Mouse (Mus musculus) forebrain, embryonic 13.5 days (tissue): ENCODE measurements around the gene Tbc1d16. TPM values are rescaled to one million over a fixed set of nuclear protein-coding genes. Genes with fewer than 3 reads are reported as not detected.
A peak's percentile ranks its signal among the peaks of the same experiment; 100 is the strongest.

Experiments
- ATAC-seq: fragments of 200-750 bp; cut with Nextera tagmentation; 2 replicates; pipeline ENCODE4 v1.8.0; 2017
- H3K27ac ChIP-seq: fragments of 300-500 bp; sonication (generic); 2 replicates; pipeline ENCODE4 v1.5.1; 2015; ENCODE audit warnings: inconsistent platforms, mild to moderate bottlenecking, moderate library complexity
- H3K27me3 ChIP-seq: fragments of 300-500 bp; sonication (generic); 2 replicates; pipeline ENCODE4 v1.6.1; 2015; ENCODE audit warnings: mild to moderate bottlenecking, inconsistent platforms
- H3K36me3 ChIP-seq: fragments of 300-500 bp; sonication (generic); 2 replicates; pipeline ENCODE4 v1.6.1; 2015; ENCODE audit warnings: mild to moderate bottlenecking, inconsistent platforms; ENCODE audit not compliant: poor library complexity, severe bottlenecking
- H3K4me1 ChIP-seq: fragments of 300-500 bp; sonication (generic); 2 replicates; pipeline ENCODE4 v1.6.1; 2015; ENCODE audit warnings: inconsistent platforms
- H3K4me2 ChIP-seq: fragments of 300-500 bp; sonication (generic); 2 replicates; pipeline ENCODE4 v1.6.1; 2015; ENCODE audit warnings: inconsistent platforms, mild to moderate bottlenecking, moderate library complexity
- H3K4me3 ChIP-seq: fragments of 300-500 bp; sonication (generic); 2 replicates; pipeline ENCODE4 v1.5.1; 2015; ENCODE audit warnings: mild to moderate bottlenecking, inconsistent platforms
- H3K9ac ChIP-seq: fragments of 300-500 bp; sonication (generic); 2 replicates; pipeline ENCODE4 v1.6.1; 2015; ENCODE audit warnings: mild to moderate bottlenecking, inconsistent platforms
- H3K9me3 ChIP-seq: fragments of 300-500 bp; sonication (generic); replicated peaks from 2 replicates; pipeline ENCODE4 v1.6.1; 2016; ENCODE audit warnings: inconsistent platforms
- WGBS: fragments of 180-500 bp; shearing (Covaris S2); methylation state at CpG from one replicate; pipeline ENCODE4 v1.1.7; 2015; 5-methylcytosine and 5-hydroxymethylcytosine counted together
- polyA plus RNA-seq: library from polyadenylated mRNA; unstranded; fragments of >200 nt; fragmentation: Nextera tagmentation; extraction: Ambion mirVana; gene quantifications from 2 replicates; pipeline ENCODE4 v1.2.1, GENCODE M21; 2015

The Tbc1d16 gene
- polyA plus RNA-seq, 1 experiment from 2014 or later: 45.3 TPM

DNA sequence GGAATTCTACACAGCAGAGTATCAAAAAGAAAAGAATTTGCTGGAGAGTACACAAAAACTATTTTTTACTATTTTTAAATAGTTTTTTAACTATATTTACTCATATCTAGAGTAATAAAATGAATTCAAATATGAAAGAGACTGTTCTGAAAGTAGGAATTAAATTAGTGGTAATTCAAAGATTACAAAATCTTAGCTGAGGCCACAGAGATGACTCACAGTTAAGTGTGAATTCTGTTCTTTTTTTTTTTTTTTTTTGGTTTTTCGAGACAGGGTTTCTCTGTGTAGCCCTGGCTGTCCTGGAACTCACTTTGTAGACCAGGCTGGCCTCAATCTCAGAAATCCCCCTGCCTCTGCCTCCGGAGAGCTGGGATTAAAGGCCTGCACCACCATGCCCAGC, 66.6 kb downstream of the Tbc1d16 start:
- 0 out of 2 replicates have a peak, but pooled peaks cover 5% of the 10 kb centered on the region for H3K27me3 ChIP-seq
- no peak overlapping the region for H3K9ac ChIP-seq
- 89% methylated on average over 2 of the region's 2 CpGs for WGBS
- H3K4me3 ChIP-seq: no peak overlapping the region
- H3K9me3 ChIP-seq: no peaks in the 10 kb centered on the region
- no peak overlapping the region for H3K27ac ChIP-seq
- no peaks in the 10 kb centered on the region for H3K36me3 ChIP-seq
- peaks cover 54% of the 10 kb centered on the region for H3K4me1 ChIP-seq
- H3K4me2 ChIP-seq: no peak overlapping the region
- no peak for ATAC-seq

DNA sequence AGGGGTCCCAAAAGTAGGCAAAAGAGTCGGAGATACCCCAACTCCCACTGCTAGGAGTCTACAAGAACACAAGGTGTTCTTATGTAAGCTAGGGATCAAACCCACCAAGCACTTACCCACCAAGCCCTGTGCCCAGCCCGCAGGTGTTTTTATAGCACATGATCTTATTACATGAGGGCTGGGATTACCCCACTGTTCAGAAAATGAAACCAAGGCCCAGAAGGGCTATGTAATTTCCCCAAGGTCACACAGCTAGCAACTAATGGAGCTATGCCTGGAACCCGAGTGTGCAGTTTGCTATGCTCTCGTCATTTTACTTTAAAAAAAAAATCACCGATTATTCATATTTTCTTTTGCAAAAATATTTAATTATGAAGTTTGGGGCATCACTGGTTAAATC, 68.2 kb downstream of the Tbc1d16 start:
- Histone ChIP-seq H3K27me3 (peaks cover 11% of the 10 kb centered on the region; the same call in 1 of the 2 replicates), H3K4me1 (peaks cover 63% of the 10 kb centered on the region), H3K4me3 (no peak overlapping the region), H3K36me3 (peaks cover 6% of the 10 kb centered on the region), H3K4me2 (no peak overlapping the region), H3K27ac (no peak overlapping the region), H3K9me3 (no peaks in the 10 kb centered on the region), H3K9ac (no peak overlapping the region)
- ATAC-seq: no peak
- WGBS: 89% methylated on average over 5 of the region's 5 CpGs

DNA sequence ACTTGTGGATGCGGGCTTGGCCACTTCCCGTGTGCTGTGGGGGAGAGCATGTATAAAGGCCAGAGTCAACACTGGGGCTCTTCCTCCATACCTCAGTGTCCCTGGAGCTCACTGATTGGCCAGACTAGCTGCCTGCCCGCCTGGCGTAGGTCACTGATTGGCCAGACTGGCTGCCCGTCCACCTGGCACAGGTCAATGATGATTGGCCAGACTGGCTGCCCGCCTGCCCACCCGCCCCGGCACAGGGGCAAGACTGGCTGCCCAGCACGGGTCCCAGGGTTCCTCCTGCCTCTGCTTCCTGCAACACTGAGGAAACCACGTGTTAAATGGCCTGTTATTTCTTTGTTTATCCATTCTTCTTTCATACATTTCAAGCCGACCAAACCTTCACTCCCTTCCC, 68.8 kb downstream of the Tbc1d16 start:
- H3K9ac ChIP-seq: no peak overlapping the region
- no peak for ATAC-seq
- 43% methylated on average over 11 of the region's 11 CpGs for WGBS
- no peak overlapping the region for H3K4me3 ChIP-seq
- peaks cover 12% of the 10 kb centered on the region for H3K36me3 ChIP-seq
- H3K4me1 ChIP-seq: peaks cover 65% of the 10 kb centered on the region
- peaks cover 11% of the 10 kb centered on the region; the same call in 1 of the 2 replicates for H3K27me3 ChIP-seq
- no peak overlapping the region for H3K4me2 ChIP-seq
- H3K27ac ChIP-seq: no peak overlapping the region
- H3K9me3 ChIP-seq: no peaks in the 10 kb centered on the region

DNA sequence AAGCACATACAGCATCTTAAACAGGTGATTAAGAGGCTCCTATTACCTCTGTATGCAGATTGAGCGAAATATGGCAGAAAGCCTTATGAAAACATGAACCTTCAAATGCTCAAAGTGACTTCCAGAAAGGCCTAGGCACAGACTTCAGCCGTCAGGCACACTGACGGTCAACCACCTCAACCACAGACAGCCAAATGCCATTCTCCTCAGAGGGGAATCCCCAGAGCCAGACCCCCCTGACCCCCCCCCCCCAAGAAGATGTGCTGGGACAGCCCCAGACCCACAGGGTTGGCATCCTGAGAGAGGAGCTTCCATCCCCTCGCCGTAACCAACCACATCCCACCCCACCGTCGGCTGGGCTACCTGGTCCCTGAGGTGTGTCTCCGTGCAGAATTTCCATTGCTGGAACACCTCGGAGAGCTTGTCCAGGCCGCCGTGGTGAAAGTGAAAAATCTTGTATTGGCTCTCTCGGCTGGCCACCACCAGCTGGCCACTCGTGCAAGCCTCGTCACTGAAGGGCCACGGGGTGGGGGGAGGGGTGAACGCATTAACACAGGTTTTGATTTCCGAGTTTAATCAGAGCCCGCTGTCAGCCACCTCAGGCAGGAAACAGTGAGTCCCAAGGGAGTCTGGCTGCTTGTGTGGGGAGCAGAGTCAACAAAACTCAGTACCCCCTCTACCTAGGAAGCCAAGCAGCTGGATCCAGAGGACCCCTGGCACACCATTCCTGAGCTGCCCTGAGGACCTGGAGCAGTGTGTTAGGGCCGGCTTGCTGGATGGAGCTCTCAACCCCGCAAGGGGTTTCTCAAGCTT, 70.7 kb downstream of the Tbc1d16 start:
- 0 out of 2 replicates have a peak overlapping the region, but pooled peaks have one; percentile 13 for H3K4me3 ChIP-seq
- peak overlapping the region; percentile 89 for H3K27ac ChIP-seq
- ATAC-seq: no peak

DNA sequence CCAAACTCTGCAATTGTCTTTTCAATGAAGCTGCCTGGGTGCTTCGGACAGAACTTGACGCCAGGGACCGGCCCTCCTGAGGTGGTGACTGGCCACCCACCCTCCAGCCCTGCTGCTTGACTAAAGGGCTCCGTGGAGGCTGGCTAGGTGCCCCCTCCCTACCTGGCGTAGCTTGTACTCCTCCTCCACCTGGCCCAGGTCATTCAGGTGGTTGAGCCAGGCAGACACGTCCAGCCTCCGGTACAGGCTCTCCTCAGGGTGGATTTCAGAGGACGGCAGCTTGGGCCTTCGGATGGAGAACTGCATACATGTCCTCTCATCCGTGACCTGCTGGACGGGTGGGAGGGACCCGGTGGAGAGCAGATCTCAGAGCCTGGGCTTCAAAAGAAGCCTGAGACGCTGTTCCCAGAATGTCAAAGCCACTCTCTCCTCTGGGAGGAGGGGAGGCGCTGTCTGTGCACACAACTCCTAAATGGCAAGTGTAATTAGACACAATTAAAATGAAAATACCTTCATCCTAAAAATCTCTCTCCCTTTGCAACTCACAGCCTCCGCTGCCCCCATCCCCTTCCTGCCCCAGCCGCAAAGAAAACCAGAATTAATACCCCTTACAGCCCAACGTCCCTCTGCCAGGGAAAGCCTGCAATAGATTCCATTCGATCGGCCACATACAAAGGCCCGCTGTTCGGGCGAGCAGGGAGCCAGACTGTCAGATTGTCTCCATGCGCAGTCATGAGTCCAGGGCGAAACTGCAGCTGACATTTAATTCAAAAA, 71.6 kb downstream of the Tbc1d16 start:
- WGBS: 7% methylated on average over 24 of the region's 24 CpGs
- Histone ChIP-seq H3K36me3 (peaks cover 39% of the 10 kb centered on the region), H3K4me1 (peaks cover 64% of the 10 kb centered on the region), H3K9me3 (no peaks in the 10 kb centered on the region), H3K27ac (peak overlapping the region; percentile 89), H3K27me3 (peaks cover 11% of the 10 kb centered on the region; the same call in 1 of the 2 replicates), H3K4me2 (peak overlapping the region; percentile 45), H3K9ac (peak overlapping the region; percentile 56), H3K4me3 (0 out of 2 replicates have a peak overlapping the region, but pooled peaks have one; percentile 13)
- peak; percentile 72 for ATAC-seq

More for the DNA sequence above, 70.7 kb downstream of the Tbc1d16 start:
- Histone ChIP-seq H3K9me3 (no peaks in the 10 kb centered on the region), H3K4me1 (peaks cover 59% of the 10 kb centered on the region), H3K27me3 (peaks cover 11% of the 10 kb centered on the region; the same call in 1 of the 2 replicates), H3K4me2 (peak overlapping the region; percentile 45), H3K9ac (peak overlapping the region; percentile 56), H3K36me3 (peaks cover 30% of the 10 kb centered on the region)
- 13% methylated on average over 20 of the region's 20 CpGs for WGBS

DNA sequence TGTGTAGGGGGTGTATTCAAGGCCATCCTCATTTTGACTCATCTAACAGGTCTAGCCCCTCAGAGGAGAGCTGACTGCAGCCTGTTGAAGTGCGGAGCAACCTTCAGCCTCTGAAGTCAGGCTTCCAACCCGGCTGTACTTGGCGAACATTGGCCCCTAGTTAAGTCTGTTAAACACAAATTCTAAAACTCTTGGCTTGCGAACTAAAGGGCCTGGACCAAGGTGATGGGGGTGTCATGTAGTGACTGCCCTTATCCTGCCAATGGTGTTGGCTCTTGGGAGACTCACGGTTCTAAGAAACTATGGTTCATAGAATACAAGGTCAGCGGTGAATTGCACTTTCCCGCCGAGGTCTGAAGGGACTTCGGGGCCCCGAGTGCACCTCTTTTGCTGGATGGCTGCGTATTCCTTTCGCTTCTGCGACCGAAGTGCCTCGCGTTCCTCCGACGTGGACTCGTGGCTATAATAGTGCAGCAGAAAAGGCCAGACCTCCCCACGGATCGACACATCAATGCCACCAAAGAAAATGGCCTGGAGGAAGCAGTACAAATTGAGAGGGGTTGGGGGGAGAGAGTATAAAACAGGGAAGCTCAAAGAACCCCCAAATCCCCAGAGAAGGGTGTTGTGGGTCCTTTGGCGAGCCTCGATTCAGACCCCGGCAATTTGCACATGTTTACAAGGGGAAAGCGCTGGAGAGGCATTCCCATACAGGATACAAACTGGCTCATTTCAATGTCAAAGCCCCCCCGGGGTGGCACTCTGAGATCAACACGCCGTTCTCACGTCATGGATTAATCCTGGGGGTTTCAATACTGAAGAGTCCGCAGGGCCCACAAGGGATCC, 72.4 kb downstream of the Tbc1d16 start:
- H3K4me2 ChIP-seq: peak overlapping the region; percentile 45
- H3K36me3 ChIP-seq: peaks cover 48% of the 10 kb centered on the region
- H3K27me3 ChIP-seq: peaks cover 11% of the 10 kb centered on the region; the same call in 1 of the 2 replicates
- H3K9me3 ChIP-seq: no peaks in the 10 kb centered on the region
- H3K27ac ChIP-seq: peak overlapping the region; percentile 89
- WGBS: 20% methylated on average over 30 of the region's 30 CpGs
- peak; percentile 37 for ATAC-seq
- no peak overlapping the region for H3K4me3 ChIP-seq
- peak overlapping the region; percentile 56; the same call in 1 of the 2 replicates for H3K9ac ChIP-seq
- H3K4me1 ChIP-seq: peaks cover 62% of the 10 kb centered on the region

DNA sequence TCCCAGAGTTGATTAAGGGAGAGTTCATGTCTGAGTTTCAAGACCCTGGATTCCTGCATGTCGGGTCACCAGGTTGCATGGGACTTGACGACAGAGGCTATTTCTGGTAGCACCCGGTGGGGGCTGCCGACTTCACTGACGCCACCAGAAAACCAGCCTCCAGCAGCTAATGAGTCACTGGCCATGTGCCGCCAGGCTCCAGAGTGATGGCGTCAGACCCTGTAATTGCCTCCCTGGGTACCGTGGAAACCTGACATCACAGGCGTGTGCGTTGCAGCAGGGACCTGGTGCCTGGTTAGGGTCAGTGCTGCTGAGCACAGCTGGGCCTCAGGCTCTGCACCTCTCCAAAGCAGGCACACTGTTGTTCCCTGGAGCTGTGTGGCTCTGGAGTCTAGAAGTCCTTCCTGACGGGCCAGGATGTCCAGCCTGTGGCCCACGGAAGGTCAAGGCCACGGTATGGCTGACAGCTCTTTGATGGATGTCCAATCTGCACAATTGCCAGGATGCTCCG, 75.9 kb downstream of the Tbc1d16 start:
- no peak overlapping the region for H3K4me3 ChIP-seq
- H3K9me3 ChIP-seq: no peaks in the 10 kb centered on the region
- no peak for ATAC-seq
- peaks cover 82% of the 10 kb centered on the region for H3K36me3 ChIP-seq
- WGBS: 72% methylated on average over 14 of the region's 14 CpGs
- H3K4me1 ChIP-seq: peaks cover 40% of the 10 kb centered on the region
- H3K4me2 ChIP-seq: no peak overlapping the region
- no peak overlapping the region for H3K27ac ChIP-seq
- H3K27me3 ChIP-seq: peaks cover 6% of the 10 kb centered on the region; the same call in 1 of the 2 replicates
- H3K9ac ChIP-seq: no peak overlapping the region

DNA sequence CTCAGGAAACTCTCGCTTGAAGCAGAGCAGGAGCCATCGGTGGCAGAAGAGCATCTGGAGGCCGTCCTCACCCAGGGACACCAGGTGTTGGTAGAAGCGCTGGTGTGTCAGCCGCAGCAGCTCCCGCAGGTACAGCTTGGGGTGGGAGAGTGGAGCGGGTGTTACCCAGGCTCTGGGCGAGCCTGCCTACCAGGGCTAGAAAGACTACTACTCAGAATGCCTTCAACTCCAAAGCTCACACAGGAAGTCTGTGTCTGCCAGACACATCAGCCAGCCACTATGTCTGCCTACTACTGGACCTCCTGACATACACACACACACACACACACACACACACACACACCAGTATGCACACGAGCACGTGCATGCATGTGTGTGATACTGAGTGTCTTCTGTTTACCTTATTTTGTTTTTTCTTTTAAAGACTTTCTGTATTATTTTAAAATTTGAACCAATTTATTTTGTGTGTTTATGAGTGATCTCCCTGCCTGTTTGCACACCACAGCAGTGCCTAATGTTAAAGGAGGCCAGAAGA, 77.2 kb downstream of the Tbc1d16 start:
- H3K4me3 ChIP-seq: no peak overlapping the region
- no peaks in the 10 kb centered on the region for H3K9me3 ChIP-seq
- WGBS: 92% methylated on average over 9 of the region's 10 CpGs
- H3K36me3 ChIP-seq: peaks cover 90% of the 10 kb centered on the region
- H3K4me1 ChIP-seq: peaks cover 27% of the 10 kb centered on the region
- no peak overlapping the region for H3K4me2 ChIP-seq
- H3K27me3 ChIP-seq: peaks cover 6% of the 10 kb centered on the region; the same call in 1 of the 2 replicates
- no peak for ATAC-seq
- peak overlapping the region; percentile 25 for H3K27ac ChIP-seq
- H3K9ac ChIP-seq: no peak overlapping the region

DNA sequence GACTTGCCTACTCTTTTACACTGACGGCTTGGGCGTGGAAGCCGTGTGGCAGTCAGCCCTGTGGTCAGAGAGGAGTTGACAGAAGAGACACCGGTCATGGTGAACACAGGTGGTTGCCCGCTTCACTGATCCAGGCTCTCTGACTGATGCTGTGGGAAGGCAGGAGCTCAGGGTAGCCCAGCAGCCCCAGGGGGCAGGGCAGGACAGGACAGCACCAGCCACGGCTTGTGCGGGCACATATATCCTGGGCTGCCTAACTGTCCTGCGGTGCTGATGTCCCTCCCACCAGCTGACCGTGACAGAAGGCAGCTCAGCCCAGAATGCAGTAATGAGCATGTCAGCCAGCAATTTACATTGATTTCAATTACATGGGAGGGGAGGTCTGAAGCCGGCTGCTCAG, 77.9 kb downstream of the Tbc1d16 start:
- no peaks in the 10 kb centered on the region for H3K9me3 ChIP-seq
- no peak overlapping the region for H3K4me2 ChIP-seq
- peaks cover 87% of the 10 kb centered on the region for H3K36me3 ChIP-seq
- WGBS: 85% methylated on average over 10 of the region's 10 CpGs
- no peak for ATAC-seq
- peak overlapping the region; percentile 6; the same call in 1 of the 2 replicates for H3K27ac ChIP-seq
- peaks cover 24% of the 10 kb centered on the region for H3K4me1 ChIP-seq
- H3K9ac ChIP-seq: no peak overlapping the region
- H3K27me3 ChIP-seq: peaks cover 4% of the 10 kb centered on the region; the same call in 1 of the 2 replicates
- H3K4me3 ChIP-seq: no peak overlapping the region

DNA sequence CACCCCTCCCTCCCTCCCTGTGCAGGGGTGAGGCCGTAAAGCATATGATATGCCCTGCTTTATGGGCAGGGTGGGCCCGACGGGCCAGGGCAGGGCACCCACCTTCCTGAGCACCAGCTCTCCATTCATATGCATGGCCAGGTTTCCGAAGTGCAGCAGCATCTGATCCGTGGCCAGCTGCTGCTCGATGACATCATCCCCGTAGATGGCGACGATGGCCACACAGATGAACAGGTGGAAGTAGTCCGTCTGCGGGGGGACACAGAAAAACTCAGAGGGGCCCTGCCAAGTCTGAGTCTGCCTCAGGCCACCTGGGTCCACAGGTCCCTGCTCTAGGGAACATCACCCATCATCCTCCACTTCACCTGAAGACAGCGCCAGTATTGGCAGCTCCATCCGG, 79.5 kb downstream of the Tbc1d16 start:
- no peaks in the 10 kb centered on the region for H3K9me3 ChIP-seq
- no peak overlapping the region for H3K4me2 ChIP-seq
- 94% methylated on average over 11 of the region's 13 CpGs for WGBS
- peaks cover 72% of the 10 kb centered on the region for H3K36me3 ChIP-seq
- H3K9ac ChIP-seq: no peak overlapping the region
- H3K27me3 ChIP-seq: no peaks in the 10 kb centered on the region
- no peak overlapping the region for H3K4me3 ChIP-seq
- H3K27ac ChIP-seq: no peak overlapping the region
- no peak for ATAC-seq
- peaks cover 29% of the 10 kb centered on the region for H3K4me1 ChIP-seq

DNA sequence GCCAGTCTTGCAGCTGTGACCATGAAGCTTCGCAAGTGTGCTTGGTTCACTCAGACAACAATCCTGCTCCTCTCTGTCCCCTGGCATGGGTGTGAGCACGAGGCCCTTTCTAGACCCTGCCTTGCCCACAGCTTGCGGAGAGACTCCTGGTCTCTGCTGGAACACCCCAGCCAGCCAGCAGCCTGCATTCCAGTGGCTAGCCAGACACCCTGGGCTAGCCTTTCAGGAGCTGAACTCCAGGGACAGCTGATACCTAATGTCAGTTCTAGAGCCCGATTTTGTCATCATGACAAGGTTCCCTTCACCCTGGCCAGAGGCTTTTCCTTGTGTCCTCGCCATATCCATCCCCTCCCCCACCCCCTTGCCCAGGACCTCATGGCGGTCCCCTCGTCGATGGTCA, 81.1 kb downstream of the Tbc1d16 start:
- Histone ChIP-seq H3K4me1 (peaks cover 24% of the 10 kb centered on the region), H3K36me3 (peaks cover 59% of the 10 kb centered on the region), H3K27ac (no peak overlapping the region), H3K4me2 (no peak overlapping the region), H3K9me3 (no peaks in the 10 kb centered on the region), H3K27me3 (no peaks in the 10 kb centered on the region), H3K9ac (no peak overlapping the region), H3K4me3 (no peak overlapping the region)
- WGBS: 83% methylated on average over 8 of the region's 8 CpGs
- no peak for ATAC-seq
